Mouse (Mus musculus): Measurements from ENCODE around the gene Kcnj1.

Kcnj1 gene

DNA sequence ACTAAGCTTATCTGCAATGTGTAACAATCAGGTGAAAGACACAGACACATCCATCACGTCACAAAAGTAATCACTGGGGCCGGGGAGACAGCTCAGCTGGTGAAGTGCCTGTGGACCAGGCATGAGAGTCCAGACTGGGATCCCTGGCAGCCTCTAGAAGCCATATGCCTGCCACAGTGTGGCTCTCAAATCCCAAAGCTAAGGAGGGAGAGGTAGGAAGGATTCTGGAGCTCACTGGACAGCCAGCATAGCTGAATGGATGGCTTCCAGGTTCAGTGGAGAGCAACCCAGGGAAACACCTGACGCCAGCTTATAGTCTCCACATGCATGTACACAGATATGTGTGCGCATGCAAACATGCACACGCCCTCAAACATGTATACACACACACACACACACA, 76.5 kb downstream of the Kcnj1 start:
- no peak for DNase-seq (ENCODE audit: low spot score in 2 of 2)

Measured in frontal cortex, postnatal 10 days (tissue).